Mouse (Mus musculus) gastrocnemius, postnatal 10 days (tissue): ENCODE data around the gene Large2. TPM values are rescaled to one million over a fixed set of nuclear protein-coding genes. Genes with fewer than 3 reads are reported as not detected.

Source experiments
- DNase-seq: peaks from one replicate; pipeline ENCODE4 v3.0.0; 2021; ENCODE audit warnings: mixed read lengths
- total RNA-seq, 2 experiments: library from RNA; stranded (reverse); gene quantifications; 2 replicates each; pipeline ENCODE4 v1.2.3; 2021

Large2 gene
- total RNA-seq, 2 experiments from 2014 or later = 0.40 to 0.70 TPM

GRCm38 (mm10) chr2:92371971-92372690 is 2.5 kb downstream of the Large2 start:
- no peak for DNase-seq

GRCm38 (mm10) chr2:92370821-92371805 is 3.6 kb downstream of the Large2 start:
- no peak for DNase-seq

- no peak for DNase-seq
Observed at GRCm38 (mm10) chr2:92370375-92370774, 4.3 kb downstream of the Large2 start.

GRCm38 (mm10) chr2:92367383-92368029 is 7.2 kb downstream of the Large2 start:
- no peak for DNase-seq

GRCm38 (mm10) chr2:92365568-92365967 is 9.1 kb downstream of the Large2 start:
- no peak for DNase-seq

- DNase-seq = no peak
Observed at GRCm38 (mm10) chr2:92364086-92364485, 10.6 kb downstream of the Large2 start.

- no peak for DNase-seq
Observed at GRCm38 (mm10) chr2:92362571-92363228, 12.0 kb downstream of the Large2 start.

GRCm38 (mm10) chr2:92361795-92362194 is 12.9 kb downstream of the Large2 start:
- DNase-seq = no peak

GRCm38 (mm10) chr2:92360893-92361292 is 13.8 kb downstream of the Large2 start:
- no peak for DNase-seq

- DNase-seq = no peak
Observed at GRCm38 (mm10) chr2:92360186-92360823, 14.4 kb downstream of the Large2 start.

- no peak for DNase-seq
Observed at GRCm38 (mm10) chr2:92359301-92359700, 15.4 kb downstream of the Large2 start.

- no peak for DNase-seq
Observed at GRCm38 (mm10) chr2:92354224-92354623, 20.4 kb downstream of the Large2 start.

GRCm38 (mm10) chr2:92353402-92353801 is 21.3 kb downstream of the Large2 start:
- DNase-seq = no peak

GRCm38 (mm10) chr2:92350686-92351085 is 24.0 kb downstream of the Large2 start:
- DNase-seq = no peak

GRCm38 (mm10) chr2:92349589-92350425 is 24.9 kb downstream of the Large2 start:
- no peak for DNase-seq

GRCm38 (mm10) chr2:92347191-92347590 is 27.5 kb downstream of the Large2 start:
- no peak for DNase-seq

GRCm38 (mm10) chr2:92342418-92342817 is 32.3 kb downstream of the Large2 start:
- DNase-seq = no peak

GRCm38 (mm10) chr2:92331871-92332270 is 42.8 kb downstream of the Large2 start:
- DNase-seq = no peak

- DNase-seq = no peak
Observed at GRCm38 (mm10) chr2:92331410-92331809, 43.3 kb downstream of the Large2 start.

- DNase-seq = no peak
Observed at GRCm38 (mm10) chr2:92330840-92331239, 43.8 kb downstream of the Large2 start.

GRCm38 (mm10) chr2:92328206-92328605 is 46.5 kb downstream of the Large2 start:
- DNase-seq = no peak
